Mouse (Mus musculus): ENCODE measurements at regions not wholly inside any gene's neighbourhood (a gene's known extent, or its start where the extent isn't known, plus 50 kb on each side); places are given as distances from the start of the nearest gene placed in this dataset.
"Not testable (repeated sequence)": the region's sequence is repeated elsewhere in the genome, so short reads cannot be mapped to it uniquely, and the experiment has no call there.

- DNase-seq, result no peak
These were observed 144.5 kb upstream of the Mon1b start for GRCm38 (mm10) chr8:113490891-113491290.

- peak; percentile 53 for DNase-seq
These were observed 138.5 kb upstream of the Mon1b start for GRCm38 (mm10) chr8:113496896-113497295.

GRCm38 (mm10) chr8:113502671-113503070 is 132.7 kb upstream of the Mon1b start:
- DNase-seq, result no peak

- DNase-seq, result no peak
These were observed 122.5 kb upstream of the Mon1b start for GRCm38 (mm10) chr8:113512856-113513255.

GRCm38 (mm10) chr8:113513886-113514730 is 121.3 kb upstream of the Mon1b start:
- DNase-seq, result no peak

- DNase-seq, result not testable (repeated sequence)
These were observed 120.5 kb upstream of the Mon1b start for GRCm38 (mm10) chr8:113514731-113515375.

GRCm38 (mm10) chr8:113516176-113516575 is 119.2 kb upstream of the Mon1b start:
- peak; percentile 47 for DNase-seq

GRCm38 (mm10) chr8:113517912-113518311 is 117.5 kb upstream of the Mon1b start:
- DNase-seq, result no peak

- no peak for DNase-seq
These were observed 111.8 kb upstream of the Mon1b start for GRCm38 (mm10) chr8:113523561-113523960.

- DNase-seq, result no peak
These were observed 104.2 kb upstream of the Mon1b start for GRCm38 (mm10) chr8:113531116-113531665.

- no peak for DNase-seq
These were observed 102.5 kb upstream of the Mon1b start for GRCm38 (mm10) chr8:113532881-113533280.

- DNase-seq, result no peak
These were observed 94.0 kb upstream of the Mon1b start for GRCm38 (mm10) chr8:113541437-113541836.

GRCm38 (mm10) chr8:113542082-113542481 is 93.3 kb upstream of the Mon1b start:
- no peak for DNase-seq

GRCm38 (mm10) chr8:113542713-113543112 is 92.7 kb upstream of the Mon1b start:
- DNase-seq, result no peak

- no peak for DNase-seq
These were observed 86.2 kb upstream of the Mon1b start for GRCm38 (mm10) chr8:113549200-113549599.

- no peak for DNase-seq
These were observed 83.7 kb upstream of the Mon1b start for GRCm38 (mm10) chr8:113551454-113552273.

GRCm38 (mm10) chr8:113552826-113553225 is 82.6 kb upstream of the Mon1b start:
- DNase-seq, result no peak

- peak; percentile 26 for DNase-seq
These were observed 80.5 kb upstream of the Mon1b start for GRCm38 (mm10) chr8:113554700-113555455.

GRCm38 (mm10) chr8:113556994-113557393 is 78.4 kb upstream of the Mon1b start:
- no peak for DNase-seq

- DNase-seq, result peak; percentile 5
These were observed 54.3 kb upstream of the Mon1b start for GRCm38 (mm10) chr8:113581098-113581497.

- peak; percentile 61 for DNase-seq
These were observed 53.7 kb upstream of the Mon1b start for GRCm38 (mm10) chr8:113581704-113582103.

Measured in embryo, embryonic 11 days (tissue).